Mouse (Mus musculus): ENCODE measurements at regions not wholly inside any gene's neighbourhood (a gene's known extent, or its start where the extent isn't known, plus 50 kb on each side); places are given as distances from the start of the nearest gene placed in this dataset.

GRCm38 (mm10) chr14:16109414-16109813 is 139.7 kb upstream of the Ngly1 start:
- ATAC-seq (ENCODE audit: borderline replicate concordance, extremely low read depth, low FRiP score, low TSS enrichment), result no peak
- H3K36me3 ChIP-seq, result no peaks in the 10 kb centered on the region
- H3K4me1 ChIP-seq, result no peaks in the 10 kb centered on the region
- no peak overlapping the region for H3K27ac ChIP-seq
- no peak overlapping the region for H3K4me3 ChIP-seq
- WGBS, result 77% methylated on average over 1 of the region's 1 CpGs
- H3K9me3 ChIP-seq, result no peaks in the 10 kb centered on the region
- no peaks in the 10 kb centered on the region for H3K27me3 ChIP-seq
- H3K9ac ChIP-seq, result no peak overlapping the region
- no peak overlapping the region for H3K4me2 ChIP-seq

DNA sequence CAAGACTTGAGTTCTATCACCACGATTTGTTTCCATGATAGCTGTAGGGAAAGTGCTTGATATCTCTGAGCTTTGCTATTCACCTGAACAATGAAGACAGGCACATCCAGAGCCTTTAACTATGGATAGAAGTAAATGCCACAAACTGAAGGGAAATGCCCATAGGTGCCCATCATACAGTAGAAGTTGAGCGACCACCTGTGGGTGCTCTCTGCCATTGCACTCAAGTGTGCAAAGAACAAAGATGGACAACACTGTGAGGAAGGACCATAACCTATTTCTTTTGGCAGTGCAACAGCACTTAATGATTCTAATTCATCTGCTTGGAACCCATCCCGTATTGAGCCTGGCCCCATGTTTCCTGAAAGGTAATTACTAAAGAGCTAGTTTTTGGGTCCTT is 116.4 kb upstream of the Ngly1 start:
- H3K9me3 ChIP-seq, result no peaks in the 10 kb centered on the region
- no peak for ATAC-seq (ENCODE audit: borderline replicate concordance, extremely low read depth, low FRiP score, low TSS enrichment)
- H3K27ac ChIP-seq, result no peak overlapping the region
- H3K4me3 ChIP-seq, result no peak overlapping the region
- WGBS, result 80% methylated on average over 3 of the region's 3 CpGs
- no peaks in the 10 kb centered on the region for H3K4me1 ChIP-seq
- H3K9ac ChIP-seq, result no peak overlapping the region
- H3K36me3 ChIP-seq, result no peaks in the 10 kb centered on the region
- H3K4me2 ChIP-seq, result no peak overlapping the region
- H3K27me3 ChIP-seq, result no peaks in the 10 kb centered on the region

- no peak for ATAC-seq (ENCODE audit: borderline replicate concordance, extremely low read depth, low FRiP score, low TSS enrichment)
- Histone ChIP-seq H3K27ac (no peak overlapping the region), H3K4me2 (no peak overlapping the region), H3K9me3 (no peaks in the 10 kb centered on the region), H3K36me3 (no peaks in the 10 kb centered on the region), H3K9ac (no peak overlapping the region), H3K27me3 (no peaks in the 10 kb centered on the region), H3K4me3 (no peak overlapping the region), H3K4me1 (no peaks in the 10 kb centered on the region)
- WGBS, result 56% methylated on average over 3 of the region's 3 CpGs
Observed at GRCm38 (mm10) chr14:16133410-16133809, 115.7 kb upstream of the Ngly1 start.

GRCm38 (mm10) chr14:16136187-16136586 is 112.9 kb upstream of the Ngly1 start:
- no peak overlapping the region for H3K4me2 ChIP-seq
- H3K9ac ChIP-seq, result no peak overlapping the region
- WGBS, result 68% methylated on average over 3 of the region's 3 CpGs
- H3K9me3 ChIP-seq, result no peaks in the 10 kb centered on the region
- H3K4me1 ChIP-seq, result no peaks in the 10 kb centered on the region
- H3K36me3 ChIP-seq, result no peaks in the 10 kb centered on the region
- H3K4me3 ChIP-seq, result no peak overlapping the region
- no peak overlapping the region for H3K27ac ChIP-seq
- no peaks in the 10 kb centered on the region for H3K27me3 ChIP-seq
- ATAC-seq (ENCODE audit: borderline replicate concordance, extremely low read depth, low FRiP score, low TSS enrichment), result no peak

GRCm38 (mm10) chr14:16144299-16144698 is 104.8 kb upstream of the Ngly1 start:
- Histone ChIP-seq H3K9ac (no peak overlapping the region), H3K27me3 (no peaks in the 10 kb centered on the region), H3K4me1 (no peaks in the 10 kb centered on the region), H3K36me3 (no peaks in the 10 kb centered on the region), H3K27ac (no peak overlapping the region), H3K9me3 (no peaks in the 10 kb centered on the region), H3K4me2 (no peak overlapping the region), H3K4me3 (no peak overlapping the region)
- 78% methylated on average over 5 of the region's 5 CpGs for WGBS
- no peak for ATAC-seq (ENCODE audit: borderline replicate concordance, extremely low read depth, low FRiP score, low TSS enrichment)

DNA sequence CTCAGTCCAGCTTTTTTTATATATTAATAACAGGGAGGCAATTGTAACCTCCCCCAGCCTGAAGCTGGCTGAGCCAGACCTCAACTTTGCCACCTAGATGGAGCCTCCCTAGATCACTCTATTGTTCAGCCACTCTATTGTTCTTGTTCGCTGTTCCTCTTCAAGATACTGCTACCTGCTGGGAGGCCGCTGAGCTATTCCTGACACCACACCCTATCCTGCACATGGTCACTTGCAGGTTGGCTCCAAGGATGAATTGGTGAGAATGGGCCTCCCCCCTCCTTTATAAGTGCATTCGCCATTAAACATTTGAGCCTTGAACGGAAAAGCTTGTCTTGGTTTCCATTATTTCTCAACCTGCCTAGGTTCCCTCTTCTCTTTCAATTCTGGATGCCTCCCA is 102.3 kb upstream of the Ngly1 start:
- no peaks in the 10 kb centered on the region for H3K27me3 ChIP-seq
- H3K27ac ChIP-seq, result no peak overlapping the region
- ATAC-seq (ENCODE audit: borderline replicate concordance, extremely low read depth, low FRiP score, low TSS enrichment), result no peak
- H3K36me3 ChIP-seq, result no peaks in the 10 kb centered on the region
- 70% methylated on average over 4 of the region's 4 CpGs for WGBS
- no peaks in the 10 kb centered on the region for H3K9me3 ChIP-seq
- H3K9ac ChIP-seq, result no peak overlapping the region
- no peak overlapping the region for H3K4me3 ChIP-seq
- H3K4me1 ChIP-seq, result no peaks in the 10 kb centered on the region
- H3K4me2 ChIP-seq, result no peak overlapping the region

DNA sequence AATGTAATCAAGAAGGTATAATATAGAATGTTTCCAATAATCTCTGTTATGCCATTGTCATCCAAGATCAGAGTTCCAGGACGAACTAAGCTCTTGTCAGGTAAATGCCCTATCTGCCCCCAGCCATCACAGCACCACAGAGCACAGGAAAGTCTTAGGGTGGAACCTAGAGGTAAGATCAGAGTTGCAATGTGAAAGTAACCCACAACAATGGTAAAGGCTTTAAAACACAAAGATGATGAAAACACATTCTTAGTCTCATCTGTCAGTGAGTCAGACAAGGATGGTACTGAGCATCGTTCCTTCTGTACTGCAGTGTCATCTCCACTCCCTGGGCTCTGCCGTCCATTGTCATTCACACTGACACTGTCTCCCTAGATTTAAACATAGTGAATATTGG is 97.3 kb upstream of the Ngly1 start:
- Histone ChIP-seq H3K36me3 (no peaks in the 10 kb centered on the region), H3K27me3 (no peaks in the 10 kb centered on the region), H3K4me1 (no peaks in the 10 kb centered on the region), H3K27ac (no peak overlapping the region), H3K9ac (no peak overlapping the region), H3K9me3 (no peaks in the 10 kb centered on the region), H3K4me3 (no peak overlapping the region), H3K4me2 (no peak overlapping the region)
- WGBS, result 73% methylated on average over 3 of the region's 3 CpGs
- no peak for ATAC-seq (ENCODE audit: borderline replicate concordance, extremely low read depth, low FRiP score, low TSS enrichment)

- no peaks in the 10 kb centered on the region for H3K27me3 ChIP-seq
- H3K4me3 ChIP-seq, result no peak overlapping the region
- H3K27ac ChIP-seq, result no peak overlapping the region
- 62% methylated on average over 3 of the region's 3 CpGs for WGBS
- H3K4me1 ChIP-seq, result no peaks in the 10 kb centered on the region
- no peak overlapping the region for H3K9ac ChIP-seq
- no peak for ATAC-seq (ENCODE audit: borderline replicate concordance, extremely low read depth, low FRiP score, low TSS enrichment)
- no peaks in the 10 kb centered on the region for H3K36me3 ChIP-seq
- H3K9me3 ChIP-seq, result no peaks in the 10 kb centered on the region
- no peak overlapping the region for H3K4me2 ChIP-seq
Observed at GRCm38 (mm10) chr14:16152702-16153101, 96.4 kb upstream of the Ngly1 start.

- H3K4me2 ChIP-seq, result no peak overlapping the region
- no peaks in the 10 kb centered on the region for H3K27me3 ChIP-seq
- no peaks in the 10 kb centered on the region for H3K9me3 ChIP-seq
- H3K27ac ChIP-seq, result no peak overlapping the region
- no peak overlapping the region for H3K9ac ChIP-seq
- WGBS, result 59% methylated on average over 1 of the region's 1 CpGs
- no peak for ATAC-seq (ENCODE audit: borderline replicate concordance, extremely low read depth, low FRiP score, low TSS enrichment)
- no peaks in the 10 kb centered on the region for H3K4me1 ChIP-seq
- H3K36me3 ChIP-seq, result no peaks in the 10 kb centered on the region
- H3K4me3 ChIP-seq, result no peak overlapping the region
Observed at GRCm38 (mm10) chr14:16155106-16155505, 94.0 kb upstream of the Ngly1 start.

DNA sequence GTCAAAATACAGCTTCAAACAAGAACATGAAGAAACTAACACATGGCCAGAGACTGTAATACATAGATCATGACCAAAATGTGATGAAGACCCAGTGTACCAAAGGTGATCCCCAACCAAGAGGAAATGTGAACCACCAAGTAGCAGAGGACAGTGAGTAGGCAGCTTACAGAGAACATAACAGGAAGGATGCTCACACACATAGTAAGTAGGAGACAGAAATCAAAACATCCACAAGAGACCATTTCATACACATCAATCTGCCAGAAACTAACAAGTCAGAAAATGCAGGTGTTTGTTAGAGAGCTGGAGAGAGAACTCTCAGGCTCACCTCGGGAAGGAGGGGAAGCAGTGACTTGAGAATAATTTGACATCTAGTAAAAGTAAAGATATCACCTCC is 78.9 kb upstream of the Ngly1 start:
- Histone ChIP-seq H3K36me3 (no peaks in the 10 kb centered on the region), H3K4me1 (no peaks in the 10 kb centered on the region), H3K9ac (no peak overlapping the region), H3K27me3 (no peaks in the 10 kb centered on the region), H3K4me3 (no peak overlapping the region), H3K27ac (no peak overlapping the region), H3K4me2 (no peak overlapping the region), H3K9me3 (no peaks in the 10 kb centered on the region)
- WGBS, result 23% methylated on average over 1 of the region's 1 CpGs
- no peak for ATAC-seq (ENCODE audit: borderline replicate concordance, extremely low read depth, low FRiP score, low TSS enrichment)

- 81% methylated on average over 3 of the region's 3 CpGs for WGBS
- H3K9me3 ChIP-seq, result no peaks in the 10 kb centered on the region
Observed at GRCm38 (mm10) chr14:16172261-16172660, 76.8 kb upstream of the Ngly1 start.

DNA sequence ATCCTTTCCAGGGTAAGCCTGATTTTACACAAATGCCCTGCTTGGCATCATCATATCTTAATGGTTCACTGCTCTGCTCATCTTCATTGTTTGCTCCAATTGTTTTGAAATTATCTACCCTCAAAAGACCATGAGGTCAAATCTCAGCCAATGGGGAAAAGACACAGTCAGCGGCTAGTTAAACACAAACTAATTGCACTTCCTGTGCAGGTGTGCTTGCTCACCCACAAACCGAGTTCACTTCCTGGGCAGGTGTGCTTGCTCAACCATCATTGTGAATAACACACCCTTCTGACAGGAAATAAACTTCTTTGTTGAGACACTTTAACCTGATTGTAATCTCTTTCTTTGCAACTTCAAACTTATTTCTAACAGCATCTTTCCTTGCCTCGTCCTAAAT is 75.8 kb upstream of the Ngly1 start:
- ATAC-seq (ENCODE audit: borderline replicate concordance, extremely low read depth, low FRiP score, low TSS enrichment), result no peak
- WGBS, result 47% methylated on average over 3 of the region's 3 CpGs
- Histone ChIP-seq H3K9me3 (no peaks in the 10 kb centered on the region), H3K4me1 (no peaks in the 10 kb centered on the region), H3K27ac (no peak overlapping the region), H3K4me2 (no peak overlapping the region), H3K9ac (no peak overlapping the region), H3K36me3 (no peaks in the 10 kb centered on the region), H3K4me3 (no peak overlapping the region), H3K27me3 (no peaks in the 10 kb centered on the region)

More at GRCm38 (mm10) chr14:16172261-16172660, 76.8 kb upstream of the Ngly1 start:
- no peak overlapping the region for H3K9ac ChIP-seq
- no peaks in the 10 kb centered on the region for H3K36me3 ChIP-seq
- no peak for ATAC-seq (ENCODE audit: borderline replicate concordance, extremely low read depth, low FRiP score, low TSS enrichment)
- H3K27me3 ChIP-seq, result no peaks in the 10 kb centered on the region
- no peaks in the 10 kb centered on the region for H3K4me1 ChIP-seq
- no peak overlapping the region for H3K4me3 ChIP-seq
- no peak overlapping the region for H3K27ac ChIP-seq
- no peak overlapping the region for H3K4me2 ChIP-seq

DNA sequence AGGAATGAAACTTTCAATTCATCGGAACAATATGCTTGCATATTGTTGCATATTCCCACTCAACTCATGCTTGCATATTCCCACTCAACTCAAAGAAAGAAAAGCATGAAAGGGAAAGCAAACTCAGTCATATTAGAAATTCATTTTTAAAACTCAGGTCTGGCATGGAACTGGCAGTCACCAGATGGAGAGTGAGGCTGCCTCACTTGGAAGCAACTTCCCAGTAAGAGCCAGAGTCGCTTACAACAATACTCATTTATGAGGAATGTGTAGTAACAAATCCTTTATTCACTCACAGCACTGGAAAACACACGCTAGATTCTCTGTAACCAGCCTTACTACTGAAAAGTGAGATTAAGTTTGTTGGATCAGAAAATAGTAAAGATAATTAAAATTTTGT is 70.9 kb upstream of the Ngly1 start:
- H3K27me3 ChIP-seq, result no peaks in the 10 kb centered on the region
- no peaks in the 10 kb centered on the region for H3K36me3 ChIP-seq
- no peak overlapping the region for H3K4me3 ChIP-seq
- no peak overlapping the region for H3K27ac ChIP-seq
- H3K4me2 ChIP-seq, result no peak overlapping the region
- 85% methylated on average over 3 of the region's 3 CpGs for WGBS
- ATAC-seq (ENCODE audit: borderline replicate concordance, extremely low read depth, low FRiP score, low TSS enrichment), result no peak
- no peaks in the 10 kb centered on the region for H3K9me3 ChIP-seq
- H3K9ac ChIP-seq, result no peak overlapping the region
- no peaks in the 10 kb centered on the region for H3K4me1 ChIP-seq

Measured in lung, embryonic 15.5 days (tissue).